Mouse (Mus musculus): Measurements from ENCODE around the gene Sox5. TPM values are rescaled to one million over a fixed set of nuclear protein-coding genes. Genes with fewer than 3 reads are reported as not detected.

The Sox5 gene
- total RNA-seq, 2 experiments from 2014 or later, result 0.51 to 3.1 TPM

DNA sequence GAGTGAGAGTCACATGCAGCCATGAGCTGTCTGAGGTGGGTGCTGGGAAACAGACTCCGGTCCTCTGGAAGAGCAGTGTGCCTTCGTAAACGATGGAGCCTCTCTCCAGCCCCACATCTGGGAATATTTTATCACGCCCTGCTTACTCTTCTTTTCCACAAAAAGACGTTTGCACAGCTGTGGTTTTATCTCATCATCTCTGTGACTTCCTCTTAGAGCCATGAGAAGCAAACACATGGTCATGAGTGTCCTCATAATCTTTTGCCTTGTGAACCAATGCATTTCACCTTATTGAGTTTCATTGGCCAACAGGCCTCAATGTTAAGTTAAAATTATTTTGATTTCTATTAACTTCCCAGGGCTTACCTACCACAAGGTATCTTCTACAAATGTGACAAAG lies 994.4 kb downstream of the Sox5 start:
- no peak for ATAC-seq (replicated peaks; ENCODE audit: low FRiP score, poor library complexity, severe bottlenecking)

DNA sequence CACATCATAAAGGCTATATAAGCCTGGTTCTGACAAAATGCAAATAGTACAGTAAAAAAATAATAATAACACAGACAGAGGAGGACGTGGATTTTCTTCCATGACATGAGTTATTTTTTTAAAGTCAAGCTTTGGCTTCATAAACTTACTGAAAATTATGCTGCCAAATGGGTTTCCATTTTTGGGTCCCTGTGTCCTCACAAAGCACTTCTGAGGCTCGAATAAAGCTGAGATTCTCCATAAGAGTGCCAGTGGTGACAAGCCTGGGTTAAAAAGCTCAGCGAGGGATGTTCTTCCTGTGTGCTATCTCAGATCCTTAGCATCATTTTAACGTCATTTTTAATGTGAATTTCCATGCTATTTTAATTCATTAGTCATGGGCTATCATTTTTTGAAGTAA lies 996.1 kb downstream of the Sox5 start:
- ATAC-seq (replicated peaks; ENCODE audit: low FRiP score, poor library complexity, severe bottlenecking), result no peak

Data from erythroblast, adult 5-6 weeks (primary cell).